Mouse (Mus musculus): Measurements from ENCODE around the gene Vmn1r163. TPM values are rescaled to one million over a fixed set of nuclear protein-coding genes. Genes with fewer than 3 reads are reported as not detected.

Vmn1r163 gene
- polyA plus RNA-seq (2015; fragmentation: Illumina TruSeq; extraction: RNeasy Lipid Tissue Mini Kit (QIAGEN cat#74804); ENCODE audit: insufficient read depth, low read depth, low replicate concordance) = not detected

GRCm38 (mm10) chr7:23055240-23055639 lies at the start of gene Vmn1r163:
TSS of gene Vmn1r163 (plus strand) at chr7:23055540.

GRCm38 (mm10) chr7:23019823-23020222 lies 35.5 kb upstream of the Vmn1r163 start, which contains the start of gene Gm4216:
TSS of gene Gm4216 (minus strand) at chr7:23019923.

GRCm38 (mm10) chr7:23067356-23067755 lies 12.0 kb downstream of the Vmn1r163 start, which contains the start of gene Gm8720:
TSS of gene Gm8720 (minus strand) at chr7:23067456.

Other genes starting within 250 kb of the Vmn1r163 start
- gene Vmn1r159, start 211.9 kb upstream of the Vmn1r163 start, polyA plus RNA-seq (2015; fragmentation: Illumina TruSeq; extraction: RNeasy Lipid Tissue Mini Kit (QIAGEN cat#74804); ENCODE audit: insufficient read depth, low read depth, low replicate concordance) = not detected
- gene Vmn1r160, start 184.3 kb upstream of the Vmn1r163 start, polyA plus RNA-seq (2015; fragmentation: Illumina TruSeq; extraction: RNeasy Lipid Tissue Mini Kit (QIAGEN cat#74804); ENCODE audit: insufficient read depth, low read depth, low replicate concordance) = not detected
- not detected for gene Gm4214, start 70.9 kb upstream of the Vmn1r163 start, polyA plus RNA-seq (2015; fragmentation: Illumina TruSeq; extraction: RNeasy Lipid Tissue Mini Kit (QIAGEN cat#74804); ENCODE audit: insufficient read depth, low read depth, low replicate concordance)
- not detected for gene Gm4216, start 35.6 kb upstream of the Vmn1r163 start, polyA plus RNA-seq (2015; fragmentation: Illumina TruSeq; extraction: RNeasy Lipid Tissue Mini Kit (QIAGEN cat#74804); ENCODE audit: insufficient read depth, low read depth, low replicate concordance)
- gene Gm8720, start 11.9 kb downstream of the Vmn1r163 start, polyA plus RNA-seq (2015; fragmentation: Illumina TruSeq; extraction: RNeasy Lipid Tissue Mini Kit (QIAGEN cat#74804); ENCODE audit: insufficient read depth, low read depth, low replicate concordance) = not detected
- not detected for gene Gm10662, start 88.9 kb downstream of the Vmn1r163 start, polyA plus RNA-seq (2015; fragmentation: Illumina TruSeq; extraction: RNeasy Lipid Tissue Mini Kit (QIAGEN cat#74804); ENCODE audit: insufficient read depth, low read depth, low replicate concordance)
- not detected for gene Vmn1r165, start 161.8 kb downstream of the Vmn1r163 start, polyA plus RNA-seq (2015; fragmentation: Illumina TruSeq; extraction: RNeasy Lipid Tissue Mini Kit (QIAGEN cat#74804); ENCODE audit: insufficient read depth, low read depth, low replicate concordance)
- not detected for gene Vmn1r166, start 196.1 kb downstream of the Vmn1r163 start, polyA plus RNA-seq (2015; fragmentation: Illumina TruSeq; extraction: RNeasy Lipid Tissue Mini Kit (QIAGEN cat#74804); ENCODE audit: insufficient read depth, low read depth, low replicate concordance)
- not detected for gene Gm6902, start 223.4 kb downstream of the Vmn1r163 start, polyA plus RNA-seq (2015; fragmentation: Illumina TruSeq; extraction: RNeasy Lipid Tissue Mini Kit (QIAGEN cat#74804); ENCODE audit: insufficient read depth, low read depth, low replicate concordance)
- not detected for gene Nlrp4e, start 245.7 kb downstream of the Vmn1r163 start, polyA plus RNA-seq (2015; fragmentation: Illumina TruSeq; extraction: RNeasy Lipid Tissue Mini Kit (QIAGEN cat#74804); ENCODE audit: insufficient read depth, low read depth, low replicate concordance)

Data from pancreas, adult 10 weeks (tissue).